Comparison of ENCODE assay signal across 8 mouse cellular contexts in the genomic region with DNA sequence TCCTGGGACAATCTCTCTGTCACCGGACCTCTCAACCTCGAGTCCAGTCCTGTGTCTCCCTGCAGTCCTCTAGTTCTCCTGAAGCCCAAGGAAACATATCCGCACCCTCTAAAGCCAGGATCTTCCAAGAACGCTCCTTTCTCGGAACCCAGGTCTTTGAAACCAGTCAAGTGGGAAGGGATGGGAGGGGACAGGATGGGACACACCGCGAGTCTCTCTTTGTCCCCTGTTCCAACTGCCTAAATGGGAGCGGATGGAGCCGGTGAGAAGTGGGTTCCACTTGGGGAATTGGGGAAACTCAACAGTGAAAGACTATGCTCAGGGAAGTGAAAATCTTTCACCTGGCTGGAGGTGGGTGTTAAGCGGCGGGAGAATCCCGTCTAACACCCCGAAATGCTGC. TPM values are rescaled to one million over a fixed set of nuclear protein-coding genes. Genes with fewer than 3 reads are reported as not detected.
DNase-seq lines count a peak whose midpoint lies in the region; ATAC-seq and TF ChIP-seq lines count a peak whose summit lies in the region.

No protein-coding gene starts in this region.

- no peak for TF ChIP-seq POLR2A in ES-Bruce4 (IDR thresholded peaks at IDR 0.05; ENCODE audit: insufficient read depth, low read length)

- H3K36me3 ChIP-seq in ES-Bruce4 (ENCODE audit: control insufficient read depth, insufficient read depth, low read length, poor library complexity, severe bottlenecking) = no peaks in the 10 kb centered on the region
- H3K36me3 ChIP-seq in hindbrain, embryonic 11.5 days (ENCODE audit: control insufficient read depth, insufficient read depth, low read length) = no peaks in the 10 kb centered on the region
- no peaks in the 10 kb centered on the region for H3K36me3 ChIP-seq in midbrain, embryonic 13.5 days

- intact Hi-C loops in heart, postnatal 36 days (cut with DNase I) = no loop called here

- no peak overlapping the region for H3K27ac ChIP-seq in ES-Bruce4 (ENCODE audit: insufficient read depth, low read length)
- H3K27ac ChIP-seq in hindbrain, embryonic 11.5 days (ENCODE audit: low read depth, low read length) = no peak overlapping the region
- H3K27ac ChIP-seq in midbrain, embryonic 13.5 days = peak overlapping the region; percentile 25; the same call in 1 of the 2 replicates

- H3K4me1 ChIP-seq in ES-Bruce4 (ENCODE audit: control insufficient read depth, insufficient read depth, low read length) = no peaks in the 10 kb centered on the region
- no peaks in the 10 kb centered on the region for H3K4me1 ChIP-seq in hindbrain, embryonic 11.5 days (replicated peaks; ENCODE audit: control insufficient read depth, insufficient read depth, low read length)
- H3K4me1 ChIP-seq in midbrain, embryonic 13.5 days (replicated peaks) = no peaks in the 10 kb centered on the region

- TF ChIP-seq CTCF in ES-Bruce4 (IDR thresholded peaks at IDR 0.05; ENCODE audit: low read depth, low read length) = no peak

- 0 out of 2 replicates have a peak, but pooled peaks cover 4% of the 10 kb centered on the region for H3K27me3 ChIP-seq in ES-Bruce4 (ENCODE audit: control insufficient read depth, insufficient read depth, low read length, poor library complexity, severe bottlenecking)
- peaks cover 2% of the 10 kb centered on the region for H3K27me3 ChIP-seq in hindbrain, embryonic 11.5 days (ENCODE audit: control insufficient read depth, insufficient read depth, low read length)
- H3K27me3 ChIP-seq in midbrain, embryonic 13.5 days = peaks cover 37% of the 10 kb centered on the region

- H3K4me2 ChIP-seq in hindbrain, embryonic 11.5 days (replicated peaks; ENCODE audit: low read depth, low read length) = peak overlapping the region; percentile 89
- peak overlapping the region; percentile 82 for H3K4me2 ChIP-seq in midbrain, embryonic 13.5 days (replicated peaks)

- TF ChIP-seq EP300 in ES-Bruce4 (IDR thresholded peaks at IDR 0.05; ENCODE audit: insufficient read depth, low read depth, low read length) = no peak

- 0 out of 2 replicates have a peak, but pooled peaks have one; percentile 15 for ATAC-seq in hindbrain, embryonic 11.5 days (ENCODE audit: low FRiP score)
- ATAC-seq in midbrain, embryonic 13.5 days = peak; percentile 25; the same call in 1 of the 2 replicates
- no peak; the same call in 1 of the 2 replicates for ATAC-seq in cerebellum, adult (ENCODE audit: insufficient number of reproducible peaks, low FRiP score, low TSS enrichment)
- no peak for ATAC-seq in megakaryocyte progenitor cell, adult 5-6 weeks (replicated peaks; ENCODE audit: poor library complexity)

- H3K4me3 ChIP-seq in ES-Bruce4 (ENCODE audit: low read depth, low read length) = peak overlapping the region; percentile 57
- H3K4me3 ChIP-seq in hindbrain, embryonic 11.5 days (ENCODE audit: low read depth, low read length) = peak overlapping the region; percentile 52
- H3K4me3 ChIP-seq in midbrain, embryonic 13.5 days (replicated peaks) = peak overlapping the region; percentile 57

- 20% methylated on average over 13 of the region's 13 CpGs for WGBS in hindbrain, embryonic 11.5 days
- 33% methylated on average over 13 of the region's 13 CpGs for WGBS in midbrain, embryonic 13.5 days

- no peaks in the 10 kb centered on the region for H3K9me3 ChIP-seq in ES-Bruce4 (replicated peaks; ENCODE audit: control insufficient read depth, insufficient read depth, low read length, poor library complexity, severe bottlenecking)
- no peaks in the 10 kb centered on the region for H3K9me3 ChIP-seq in hindbrain, embryonic 11.5 days (ENCODE audit: control insufficient read depth, low read length)
- no peaks in the 10 kb centered on the region for H3K9me3 ChIP-seq in midbrain, embryonic 13.5 days

- no peak overlapping the region for H3K9ac ChIP-seq in ES-Bruce4 (ENCODE audit: low read depth, poor library complexity, severe bottlenecking)
- H3K9ac ChIP-seq in hindbrain, embryonic 11.5 days (ENCODE audit: low read depth, low read length) = peak overlapping the region; percentile 67
- H3K9ac ChIP-seq in midbrain, embryonic 13.5 days (replicated peaks) = peak overlapping the region; percentile 76

- peak; percentile 79 for DNase-seq in heart, adult 11 months
- no peak for DNase-seq in heart, postnatal 36 days
- peak; percentile 37 for DNase-seq in hindbrain, embryonic 11.5 days (ENCODE audit: low spot score)
- DNase-seq in layer of hippocampus, postnatal 14 days (ENCODE audit: low spot score in 2 of 2) = no peak

RNA-seq across cellular contexts. Expression of gene Gpm6b, which starts 0.8 kb away (rescaled TPM):
- 10 to 100 TPM; 10.8 to 14.2 TPM for total RNA-seq in heart, postnatal 36 days (2021)
- polyA plus RNA-seq in ES-Bruce4 (2011; ENCODE audit: insufficient read depth, insufficient read length, low read depth, missing spikeins) = 2.0 and 3.3 TPM in 2 replicates
- 157 and 176 TPM in 2 replicates for polyA plus RNA-seq in hindbrain, embryonic 11.5 days (2014; fragmentation: Nextera tagmentation; extraction: Ambion mirVana)
- polyA plus RNA-seq in midbrain, embryonic 13.5 days (2015; fragmentation: Nextera tagmentation; extraction: Ambion mirVana) = 271 and 286 TPM in 2 replicates
- total RNA-seq in layer of hippocampus, postnatal 14 days (2021) = 100 to 1,000 TPM; 867 to 894 TPM
- total RNA-seq in megakaryocyte progenitor cell, adult 5-6 weeks (2015) = 0.10 and 0.25 TPM in 2 replicates
- total RNA-seq in megakaryocyte progenitor cell, adult 5-6 weeks (2017) = 0.20 TPM in 1 of 2 replicates, not detected in the other

Comparison
In these comparisons a context has a peak if more than half of its experiments do, and no peak if none do; other contexts are left out.
1. DNase-seq: peak in heart, adult 11 months (single experiment) and hindbrain, embryonic 11.5 days (single experiment); none in heart, postnatal 36 days (0 of 2) and layer of hippocampus, postnatal 14 days (0 of 2).
2. ATAC-seq: peak in hindbrain, embryonic 11.5 days (single experiment) and midbrain, embryonic 13.5 days (single experiment); none in cerebellum, adult (single experiment) and megakaryocyte progenitor cell, adult 5-6 weeks (single experiment).
3. RNA of gene Gpm6b, which starts 0.8 kb away (total RNA-seq): 867 to 894 TPM in layer of hippocampus, postnatal 14 days; 10.8 to 14.2 TPM in heart, postnatal 36 days and 0.10 to 0.25 TPM in megakaryocyte progenitor cell, adult 5-6 weeks; every median in the first group is over 10 times any median in the second.
4. Peak in every context shown above with its lines, with median percentiles within 50 percentile points of each other: H3K4me3 ChIP-seq.